Mouse (Mus musculus) lung, embryonic 15.5 days (tissue): ENCODE data around the gene Unc13a. TPM values are rescaled to one million over a fixed set of nuclear protein-coding genes. Genes with fewer than 3 reads are reported as not detected.

Experiments
- ATAC-seq: fragments of 200-750 bp; cut with Nextera tagmentation; 2 replicates; pipeline ENCODE4 v1.8.0; 2017; ENCODE audit warnings: moderate number of reproducible peaks, borderline replicate concordance; ENCODE audit not compliant: low FRiP score, low TSS enrichment; ENCODE audit errors: extremely low read depth
- H3K27ac ChIP-seq: fragments of 300-500 bp; sonication (generic); 2 replicates; pipeline ENCODE4 v1.5.1; 2015; ENCODE audit warnings: moderate library complexity, mild to moderate bottlenecking, inconsistent platforms
- H3K27me3 ChIP-seq: fragments of 300-500 bp; sonication (generic); 2 replicates; pipeline ENCODE4 v1.6.1; 2015; ENCODE audit warnings: inconsistent platforms
- H3K36me3 ChIP-seq: fragments of 300-500 bp; sonication (generic); 2 replicates; pipeline ENCODE4 v1.6.1; 2015; ENCODE audit warnings: inconsistent platforms
- H3K4me1 ChIP-seq: fragments of 300-500 bp; sonication (generic); 2 replicates; pipeline ENCODE4 v1.6.1; 2015; ENCODE audit warnings: inconsistent platforms
- H3K4me2 ChIP-seq: fragments of 300-500 bp; sonication (generic); 2 replicates; pipeline ENCODE4 v1.6.1; 2015; ENCODE audit warnings: inconsistent platforms, mild to moderate bottlenecking, moderate library complexity
- H3K4me3 ChIP-seq: fragments of 300-500 bp; sonication (generic); 2 replicates; pipeline ENCODE4 v1.5.1; 2015; ENCODE audit warnings: mild to moderate bottlenecking, inconsistent platforms
- H3K9ac ChIP-seq: fragments of 300-500 bp; sonication (generic); 2 replicates; pipeline ENCODE4 v1.6.1; 2015; ENCODE audit warnings: inconsistent platforms
- H3K9me3 ChIP-seq: fragments of 300-500 bp; sonication (generic); 2 replicates; pipeline ENCODE4 v1.6.1; 2016; ENCODE audit warnings: inconsistent platforms
- WGBS: fragments of 180-500 bp; shearing (Covaris S2); methylation state at CpG from one replicate; pipeline ENCODE4 v1.1.7; 2015; 5-methylcytosine and 5-hydroxymethylcytosine counted together
- polyA plus RNA-seq: library from polyadenylated mRNA; unstranded; fragments of >200 nt; fragmentation: Nextera tagmentation; extraction: Ambion mirVana; gene quantifications from 2 replicates; pipeline ENCODE4 v1.2.1, GENCODE M21; 2015

Unc13a gene
- polyA plus RNA-seq, 1 experiment from 2014 or later: 0.66 TPM

DNA sequence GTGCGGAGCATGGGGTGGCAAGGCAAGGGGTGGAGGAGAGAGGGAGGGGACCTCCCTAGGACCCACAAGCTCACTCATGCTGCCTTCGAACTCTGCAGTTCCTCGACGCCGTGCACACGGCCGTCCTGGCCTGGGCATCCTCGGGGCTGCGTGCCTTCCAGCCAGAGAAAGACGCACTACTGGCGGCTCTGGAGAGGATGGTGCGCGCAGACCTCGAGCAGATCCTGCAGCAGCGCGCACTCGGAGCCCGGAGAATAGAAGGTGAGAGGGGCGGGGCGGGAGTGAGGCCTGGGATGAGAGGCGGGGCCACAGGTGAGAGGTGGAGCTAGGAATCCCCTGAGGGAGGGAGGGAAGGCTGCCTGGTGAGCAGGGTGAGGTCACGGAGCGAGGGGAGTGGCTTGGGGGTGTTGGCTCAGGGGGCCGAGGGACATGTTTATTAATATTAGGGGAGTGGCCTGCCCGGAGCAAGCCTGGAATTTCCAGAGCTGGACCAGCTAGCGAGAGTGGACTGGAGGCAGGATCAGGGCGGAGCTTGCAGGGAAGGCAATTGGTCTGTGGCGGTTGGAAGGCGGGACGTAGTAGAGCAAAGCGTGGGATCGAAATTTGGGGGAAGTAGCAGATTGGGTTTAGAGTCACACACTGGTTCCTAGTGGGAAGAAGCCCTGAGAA is 68.8 kb downstream of the Unc13a start:
- 1% methylated on average over 32 of the region's 32 CpGs for WGBS

DNA sequence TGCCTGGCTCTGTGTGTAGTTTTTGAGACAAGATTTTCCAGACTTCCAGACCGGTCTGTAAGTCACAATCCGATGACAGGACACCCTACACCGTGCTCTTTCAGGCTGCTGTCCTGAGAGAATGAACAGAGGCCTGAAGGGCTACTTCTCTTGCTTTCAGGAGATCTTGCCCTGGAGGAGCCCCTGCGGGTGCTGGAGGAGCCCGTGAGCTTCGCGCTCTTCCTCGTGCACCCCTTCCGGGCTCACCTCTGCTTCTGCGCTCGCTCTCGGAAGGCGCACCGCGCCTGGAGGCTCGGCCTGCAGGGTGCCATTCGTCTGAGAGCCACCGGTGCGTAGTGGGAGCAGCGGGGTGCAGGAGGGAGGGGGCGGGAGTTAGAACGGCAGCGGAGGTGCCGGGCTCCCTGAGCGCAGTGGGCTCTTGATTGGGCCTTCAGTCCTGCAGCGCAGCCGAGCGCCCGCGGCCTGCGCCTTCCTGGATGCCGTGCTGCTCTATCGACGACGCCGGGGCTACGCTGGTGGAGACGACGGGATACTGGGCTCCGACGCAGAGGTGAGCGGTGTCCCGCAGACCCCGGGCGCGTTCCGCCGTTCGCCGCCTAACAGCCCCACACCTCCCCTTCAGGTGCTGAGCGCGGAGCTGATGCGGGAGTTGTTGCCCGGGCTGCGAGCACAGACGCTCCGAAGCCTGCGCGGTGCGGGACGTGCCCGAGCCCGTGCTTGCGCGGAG is 69.5 kb downstream of the Unc13a start:
- Histone ChIP-seq H3K9me3 (no peaks in the 10 kb centered on the region), H3K27ac (no peak overlapping the region), H3K4me2 (peak overlapping the region; percentile 79), H3K27me3 (peaks cover 17% of the 10 kb centered on the region), H3K4me3 (peak overlapping the region; percentile 37), H3K9ac (no peak overlapping the region), H3K4me1 (peaks cover 16% of the 10 kb centered on the region), H3K36me3 (no peaks in the 10 kb centered on the region)
- ATAC-seq: peak; percentile 6; the same call in 1 of the 2 replicates
- WGBS: 3% methylated on average over 64 of the region's 65 CpGs

More for the DNA sequence above, 68.8 kb downstream of the Unc13a start:
- peak overlapping the region; percentile 79 for H3K4me2 ChIP-seq
- H3K4me3 ChIP-seq: peak overlapping the region; percentile 37
- no peaks in the 10 kb centered on the region for H3K9me3 ChIP-seq
- H3K9ac ChIP-seq: 0 out of 2 replicates have a peak overlapping the region, but pooled peaks have one; percentile 17
- ATAC-seq: peak; percentile 87
- peaks cover 17% of the 10 kb centered on the region for H3K27me3 ChIP-seq
- no peak overlapping the region for H3K27ac ChIP-seq
- H3K36me3 ChIP-seq: no peaks in the 10 kb centered on the region
- H3K4me1 ChIP-seq: peaks cover 16% of the 10 kb centered on the region

DNA sequence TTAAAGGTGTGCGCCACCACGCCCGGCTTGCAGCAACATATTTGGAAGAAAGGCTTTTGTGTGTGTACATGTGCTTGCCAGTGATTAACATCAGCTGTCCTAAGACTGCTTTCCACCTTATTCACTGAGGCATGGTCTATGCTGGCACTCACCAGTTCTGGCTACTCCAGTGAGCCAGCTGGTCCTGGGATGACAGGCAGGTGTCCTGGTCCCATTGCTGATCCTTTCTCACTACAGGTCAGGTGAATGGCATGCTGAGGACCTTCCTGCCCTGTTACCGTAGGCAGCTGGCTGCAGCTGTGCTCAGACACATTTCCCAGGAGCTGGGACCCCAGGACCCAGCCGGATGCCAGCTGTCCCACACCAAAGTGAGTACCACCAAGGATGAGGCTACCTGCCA is 72.7 kb downstream of the Unc13a start:
- peaks cover 17% of the 10 kb centered on the region for H3K27me3 ChIP-seq
- ATAC-seq: no peak
- H3K4me1 ChIP-seq: peaks cover 27% of the 10 kb centered on the region
- no peaks in the 10 kb centered on the region for H3K9me3 ChIP-seq
- H3K9ac ChIP-seq: no peak overlapping the region
- H3K4me3 ChIP-seq: no peak overlapping the region
- H3K36me3 ChIP-seq: no peaks in the 10 kb centered on the region; the same call in 1 of the 2 replicates
- WGBS: 87% methylated on average over 5 of the region's 5 CpGs
- no peak overlapping the region for H3K4me2 ChIP-seq
- no peak overlapping the region for H3K27ac ChIP-seq

- H3K9me3 ChIP-seq: no peaks in the 10 kb centered on the region
- no peak for ATAC-seq
- H3K27ac ChIP-seq: no peak overlapping the region
- peaks cover 28% of the 10 kb centered on the region for H3K4me1 ChIP-seq
- H3K36me3 ChIP-seq: no peaks in the 10 kb centered on the region; the same call in 1 of the 2 replicates
- no peak overlapping the region for H3K4me2 ChIP-seq
- peaks cover 17% of the 10 kb centered on the region for H3K27me3 ChIP-seq
- H3K9ac ChIP-seq: no peak overlapping the region
- no peak overlapping the region for H3K4me3 ChIP-seq
These were observed 73.2 kb downstream of the Unc13a start for GRCm38 (mm10) chr8:71598375-71598774.

- peaks cover 13% of the 10 kb centered on the region for H3K27me3 ChIP-seq
- H3K36me3 ChIP-seq: no peaks in the 10 kb centered on the region; the same call in 1 of the 2 replicates
- H3K4me3 ChIP-seq: no peak within 1 kb of the TSS
- H3K27ac ChIP-seq: no peak within 1 kb of the TSS
- WGBS: 83% methylated on average over 3 of the region's 3 CpGs
- peaks cover 28% of the 10 kb centered on the region for H3K4me1 ChIP-seq
- no peak within 1 kb of the TSS for H3K4me2 ChIP-seq
- no peaks in the 10 kb centered on the region for H3K9me3 ChIP-seq
- no peak within 1 kb of the TSS for H3K9ac ChIP-seq
- no peak for ATAC-seq
These were observed 74.1 kb downstream of the Unc13a start, which contains the start of gene Fam129c for GRCm38 (mm10) chr8:71597451-71597850. TSS of gene Fam129c (plus strand) at chr8:71597648.

GRCm38 (mm10) chr8:71596798-71597197 is 74.8 kb downstream of the Unc13a start:
- Histone ChIP-seq H3K9me3 (no peaks in the 10 kb centered on the region), H3K4me3 (no peak overlapping the region), H3K27me3 (peaks cover 6% of the 10 kb centered on the region), H3K27ac (no peak overlapping the region), H3K4me2 (no peak overlapping the region), H3K4me1 (peaks cover 22% of the 10 kb centered on the region), H3K9ac (no peak overlapping the region), H3K36me3 (no peaks in the 10 kb centered on the region; the same call in 1 of the 2 replicates)
- no peak for ATAC-seq
- 83% methylated on average over 4 of the region's 4 CpGs for WGBS

- Histone ChIP-seq H3K27ac (no peak overlapping the region), H3K4me2 (no peak overlapping the region), H3K9me3 (no peaks in the 10 kb centered on the region), H3K4me1 (peaks cover 22% of the 10 kb centered on the region), H3K27me3 (peaks cover 2% of the 10 kb centered on the region; the same call in 1 of the 2 replicates), H3K4me3 (no peak overlapping the region), H3K36me3 (no peaks in the 10 kb centered on the region; the same call in 1 of the 2 replicates), H3K9ac (no peak overlapping the region)
- 52% methylated on average over 6 of the region's 6 CpGs for WGBS
- ATAC-seq: no peak
These were observed 75.2 kb downstream of the Unc13a start for GRCm38 (mm10) chr8:71596384-71596783.

- Histone ChIP-seq H3K4me3 (no peak overlapping the region), H3K4me2 (no peak overlapping the region), H3K4me1 (peaks cover 28% of the 10 kb centered on the region), H3K9me3 (no peaks in the 10 kb centered on the region), H3K27me3 (no peaks in the 10 kb centered on the region), H3K9ac (no peak overlapping the region), H3K27ac (no peak overlapping the region), H3K36me3 (no peaks in the 10 kb centered on the region; the same call in 1 of the 2 replicates)
- no peak for ATAC-seq
- 6% methylated on average over 27 of the region's 27 CpGs for WGBS
These were observed 75.7 kb downstream of the Unc13a start for GRCm38 (mm10) chr8:71595862-71596261.

DNA sequence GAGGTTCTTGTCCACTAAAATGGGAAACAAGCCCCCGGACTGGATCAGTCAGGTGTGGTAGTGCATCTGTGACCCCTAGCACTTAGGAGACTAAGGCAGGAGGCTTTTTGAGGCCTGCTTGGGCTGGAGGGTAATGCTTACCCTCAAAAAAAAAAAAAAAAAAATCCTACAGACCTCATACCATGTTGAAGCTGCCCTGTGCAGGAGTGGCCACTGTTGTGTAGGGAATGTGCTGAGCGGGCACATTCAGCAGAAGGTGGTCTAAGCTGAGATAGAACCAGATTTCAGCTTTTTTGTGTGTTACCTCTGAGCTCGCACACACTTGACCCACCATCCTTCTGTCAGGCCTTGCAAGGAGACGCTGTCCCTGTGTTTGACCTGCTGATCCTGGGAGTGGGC is 77.2 kb downstream of the Unc13a start:
- H3K4me1 ChIP-seq: peaks cover 28% of the 10 kb centered on the region
- H3K36me3 ChIP-seq: no peaks in the 10 kb centered on the region; the same call in 1 of the 2 replicates
- H3K4me3 ChIP-seq: no peak overlapping the region
- ATAC-seq: no peak
- WGBS: 86% methylated on average over 4 of the region's 4 CpGs
- no peaks in the 10 kb centered on the region for H3K27me3 ChIP-seq
- no peak overlapping the region for H3K9ac ChIP-seq
- H3K27ac ChIP-seq: no peak overlapping the region
- no peak overlapping the region for H3K4me2 ChIP-seq
- no peaks in the 10 kb centered on the region for H3K9me3 ChIP-seq

DNA sequence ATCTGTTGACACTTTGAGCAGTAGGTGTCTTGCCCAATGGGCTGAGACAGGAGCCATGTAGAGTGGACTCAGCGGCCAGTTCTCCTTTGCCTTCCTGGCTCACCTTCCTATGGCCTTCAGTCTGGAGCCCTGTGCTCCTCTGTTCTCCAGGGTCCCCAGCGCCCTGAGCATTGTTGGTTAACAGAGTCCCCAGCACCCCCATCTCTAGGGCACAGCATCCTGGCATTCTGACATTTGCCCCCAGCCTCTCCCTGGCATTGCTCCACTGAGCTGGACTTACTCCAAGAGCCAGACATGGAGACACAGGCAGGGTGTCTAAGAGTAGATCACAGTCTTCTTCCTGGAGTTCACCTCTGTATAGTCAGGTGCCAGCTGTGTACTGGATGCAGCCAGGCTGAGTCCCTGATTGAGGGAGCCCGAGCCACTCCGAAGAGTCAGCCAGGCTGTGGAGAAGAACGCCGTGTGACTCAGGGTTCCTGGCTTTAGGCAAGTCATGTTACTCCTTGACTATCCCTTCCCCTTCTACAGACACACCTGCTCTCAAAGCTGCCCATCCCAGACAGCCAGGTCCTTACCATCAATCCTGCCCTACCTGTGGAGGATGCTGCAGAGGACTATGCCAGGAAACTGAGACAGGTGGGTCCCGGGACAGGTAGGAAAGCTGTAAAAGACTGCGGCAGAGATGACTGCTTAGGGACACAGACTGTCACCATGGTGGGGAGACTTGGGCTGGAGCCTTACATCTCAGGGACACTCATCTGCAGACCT is 77.8 kb downstream of the Unc13a start:
- H3K36me3 ChIP-seq: no peaks in the 10 kb centered on the region; the same call in 1 of the 2 replicates
- 88% methylated on average over 8 of the region's 8 CpGs for WGBS

DNA sequence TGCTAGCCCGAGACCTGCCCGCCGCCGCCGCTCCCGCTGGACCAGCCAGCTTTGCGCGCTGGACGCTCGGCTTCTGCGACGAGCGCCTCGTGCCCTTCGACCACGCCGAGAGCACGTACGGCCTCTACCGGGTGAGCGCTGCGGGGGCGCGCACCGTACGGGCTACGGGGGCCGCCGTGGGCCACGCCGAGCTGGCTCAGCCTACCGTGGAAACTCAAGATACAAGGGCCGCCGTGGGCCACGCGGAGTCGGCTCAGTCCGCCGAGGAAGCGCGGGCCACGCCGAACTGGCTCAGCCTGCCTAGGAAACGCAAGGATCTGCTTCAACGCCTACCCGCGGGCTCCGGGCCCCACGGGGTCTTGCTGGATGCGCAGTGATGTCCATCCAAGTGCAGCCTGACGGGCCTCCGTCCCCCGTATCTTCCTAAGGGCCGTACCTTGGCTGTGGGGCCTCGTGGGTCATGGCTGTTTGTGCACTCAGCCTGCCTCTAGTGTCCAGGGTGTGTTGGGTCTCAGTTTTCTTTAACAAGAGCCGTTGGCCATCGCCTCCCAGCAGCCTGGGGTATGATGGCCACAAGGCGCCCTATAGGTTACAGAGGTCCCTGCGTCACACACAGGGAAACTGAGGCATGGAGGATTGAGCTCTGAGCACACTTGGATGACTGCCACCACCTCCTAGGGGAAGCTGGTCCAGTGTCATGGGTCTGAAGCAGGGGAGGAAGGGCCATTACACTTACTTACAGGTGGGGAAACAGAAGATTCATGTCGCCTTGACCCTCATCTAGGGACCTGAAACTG is 79.0 kb downstream of the Unc13a start:
- peak; percentile 73 for ATAC-seq
- H3K9ac ChIP-seq: peak overlapping the region; percentile 83
- H3K27me3 ChIP-seq: no peaks in the 10 kb centered on the region
- 3% methylated on average over 60 of the region's 60 CpGs for WGBS
- peak overlapping the region; percentile 72 for H3K4me3 ChIP-seq
- H3K9me3 ChIP-seq: no peaks in the 10 kb centered on the region
- H3K4me1 ChIP-seq: peaks cover 28% of the 10 kb centered on the region
- H3K36me3 ChIP-seq: no peaks in the 10 kb centered on the region; the same call in 1 of the 2 replicates
- peak overlapping the region; percentile 98 for H3K27ac ChIP-seq
- H3K4me2 ChIP-seq: peak overlapping the region; percentile 89

More for the DNA sequence above, 77.8 kb downstream of the Unc13a start:
- Histone ChIP-seq H3K27me3 (no peaks in the 10 kb centered on the region), H3K4me1 (peaks cover 28% of the 10 kb centered on the region), H3K4me3 (peak overlapping the region; percentile 72; the same call in 1 of the 2 replicates), H3K4me2 (peak overlapping the region; percentile 89; the same call in 1 of the 2 replicates), H3K9me3 (no peaks in the 10 kb centered on the region), H3K9ac (no peak overlapping the region), H3K27ac (no peak overlapping the region)
- ATAC-seq: no peak
